Mouse (Mus musculus): ENCODE results near the gene Mgam. TPM values are rescaled to one million over a fixed set of nuclear protein-coding genes. Genes with fewer than 3 reads are reported as not detected.
"Not testable (repeated sequence)": the region's sequence is repeated elsewhere in the genome, so short reads cannot be mapped to it uniquely, and the experiment has no call there.

Gene Mgam
- total RNA-seq, 2 experiments from 2014 or later: 0.36 to 0.45 TPM

DNA sequence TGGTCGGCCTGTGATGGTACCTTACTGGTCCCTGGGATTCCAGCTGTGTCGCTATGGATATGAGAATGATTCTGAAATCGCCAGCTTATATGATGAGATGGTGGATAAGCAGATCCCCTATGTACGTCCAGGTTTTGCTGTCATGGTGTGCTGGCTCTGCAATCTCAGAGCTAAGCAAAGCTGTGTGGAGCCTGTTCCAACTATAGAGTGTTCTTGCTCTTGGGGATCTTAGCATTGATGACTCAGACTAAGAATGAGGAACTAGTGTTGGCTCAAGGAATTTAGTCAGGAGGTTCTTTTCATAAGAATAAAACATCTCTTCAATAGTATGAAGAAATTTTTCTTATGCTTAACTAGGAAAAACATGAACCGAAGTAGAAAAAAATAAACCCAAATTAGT lies 84.9 kb downstream of the Mgam start:
- intact Hi-C loops (cut with DNase I); DNase-seq (ENCODE audit: low spot score): not testable (repeated sequence)

DNA sequence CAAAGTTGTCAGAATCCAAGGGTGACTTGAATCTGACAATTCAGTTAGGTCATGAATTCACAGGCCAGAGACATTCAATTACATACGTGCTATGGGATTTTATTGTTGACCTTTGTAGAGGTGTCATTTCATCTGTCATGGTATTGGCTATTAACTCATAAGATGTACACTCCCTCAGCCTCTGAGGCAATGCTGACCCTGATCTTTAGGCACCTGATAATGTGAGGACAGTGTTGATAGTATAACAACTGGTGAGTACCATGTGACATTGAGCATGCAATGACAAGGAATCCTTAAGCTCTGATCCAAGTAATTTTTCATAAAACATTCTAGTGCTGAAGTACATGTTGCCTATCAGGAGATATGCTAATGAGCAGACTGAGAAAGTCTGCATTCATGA lies 87.1 kb downstream of the Mgam start:
- intact Hi-C loops (cut with DNase I): no loop called here
- DNase-seq (ENCODE audit: low spot score): no peak

DNA sequence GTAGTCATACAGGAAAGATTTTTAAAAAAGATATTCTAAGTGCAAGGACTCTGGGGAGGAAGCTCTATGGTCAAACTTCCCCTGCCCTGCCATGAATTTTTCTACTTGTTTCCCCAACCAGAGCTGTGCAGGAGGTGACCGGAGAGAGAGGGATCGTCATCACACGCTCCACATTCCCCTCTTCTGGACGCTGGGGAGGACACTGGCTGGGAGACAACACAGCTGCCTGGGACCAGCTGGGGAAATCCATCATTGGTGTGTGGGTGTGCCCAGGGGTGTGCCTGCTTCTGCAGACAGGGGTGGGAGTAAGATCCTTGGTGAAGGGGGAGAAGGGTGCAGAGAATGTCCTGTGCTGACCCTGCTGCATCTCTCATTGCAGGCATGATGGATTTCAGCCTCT lies 99.9 kb downstream of the Mgam start:
- DNase-seq (ENCODE audit: low spot score); intact Hi-C loops (cut with DNase I): not testable (repeated sequence)

DNA sequence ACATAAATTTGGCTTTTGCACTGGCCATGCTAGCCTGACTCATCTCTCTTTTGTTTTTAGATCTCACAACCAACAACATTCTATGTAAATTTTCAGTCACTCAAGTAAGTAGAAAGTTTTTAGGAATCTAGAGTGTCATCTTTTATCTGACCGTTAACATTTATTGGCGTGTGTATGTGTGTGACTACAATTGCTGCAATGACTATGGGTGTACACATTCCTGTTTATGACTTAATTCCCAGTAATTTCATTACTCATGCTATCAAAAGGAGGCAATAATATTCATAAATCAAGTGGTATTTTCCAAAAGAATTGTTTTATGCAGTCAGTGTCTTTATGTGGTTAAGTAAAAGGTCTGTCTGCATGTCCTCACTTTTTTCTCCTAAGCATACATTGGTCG lies 110.9 kb downstream of the Mgam start:
- DNase-seq (ENCODE audit: low spot score): no peak
- intact Hi-C loops (cut with DNase I): no loop called here

DNA sequence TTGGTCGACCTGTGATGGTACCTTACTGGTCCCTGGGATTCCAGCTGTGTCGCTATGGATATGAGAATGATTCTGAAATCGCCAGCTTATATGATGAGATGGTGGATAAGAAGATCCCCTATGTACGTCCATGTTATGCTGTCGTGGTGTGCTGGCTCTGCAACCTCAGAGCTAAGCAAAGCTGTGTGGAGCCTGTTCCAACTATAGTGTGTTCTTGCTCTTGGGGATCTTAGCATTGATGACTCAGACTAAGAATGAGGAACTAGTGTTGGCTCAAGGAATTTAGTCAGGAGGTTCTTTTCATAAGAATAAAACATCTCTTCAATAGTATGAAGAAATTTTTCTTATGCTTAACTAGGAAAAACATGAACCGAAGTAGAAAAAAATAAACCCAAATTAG lies 120.4 kb downstream of the Mgam start:
- intact Hi-C loops (cut with DNase I); DNase-seq (ENCODE audit: low spot score): not testable (repeated sequence)

DNA sequence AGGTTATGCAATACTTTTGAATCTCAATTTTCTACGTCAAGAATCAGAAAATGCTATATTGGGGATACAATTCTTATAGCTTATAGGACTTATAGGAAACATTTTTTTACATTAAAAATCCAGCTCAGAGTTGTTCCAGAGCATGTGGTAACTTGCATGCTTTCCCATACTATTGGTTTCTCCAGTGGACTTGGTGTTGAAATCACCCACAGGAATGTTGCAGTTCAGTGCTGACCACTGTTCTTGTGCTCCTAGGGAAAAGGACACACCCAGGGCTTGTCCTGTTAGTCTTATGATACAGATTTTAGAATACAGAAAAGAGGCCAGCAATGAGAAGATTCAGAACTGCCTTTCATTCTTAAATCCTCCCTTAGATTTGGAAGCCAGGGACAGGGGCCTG lies 127.3 kb downstream of the Mgam start:
- intact Hi-C loops (cut with DNase I): no loop called here
- no peak for DNase-seq (ENCODE audit: low spot score)

DNA sequence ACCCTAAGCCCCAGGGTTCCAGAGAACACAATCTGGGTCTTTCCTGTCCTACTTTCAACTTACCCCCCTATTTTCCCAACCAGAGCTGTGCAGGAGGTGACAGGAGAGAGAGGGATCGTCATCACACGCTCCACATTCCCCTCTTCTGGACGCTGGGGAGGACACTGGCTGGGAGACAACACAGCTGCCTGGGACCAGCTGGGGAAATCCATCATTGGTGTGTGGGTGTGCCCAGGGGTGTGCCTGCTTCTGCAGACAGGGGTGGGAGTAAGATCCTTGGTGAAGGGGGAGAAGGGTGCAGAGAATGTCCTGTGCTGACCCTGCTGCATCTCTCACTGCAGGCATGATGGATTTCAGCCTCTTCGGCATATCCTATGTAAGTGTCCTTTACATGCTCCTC lies 128.7 kb downstream of the Mgam start:
- intact Hi-C loops (cut with DNase I): not testable (repeated sequence)

DNA sequence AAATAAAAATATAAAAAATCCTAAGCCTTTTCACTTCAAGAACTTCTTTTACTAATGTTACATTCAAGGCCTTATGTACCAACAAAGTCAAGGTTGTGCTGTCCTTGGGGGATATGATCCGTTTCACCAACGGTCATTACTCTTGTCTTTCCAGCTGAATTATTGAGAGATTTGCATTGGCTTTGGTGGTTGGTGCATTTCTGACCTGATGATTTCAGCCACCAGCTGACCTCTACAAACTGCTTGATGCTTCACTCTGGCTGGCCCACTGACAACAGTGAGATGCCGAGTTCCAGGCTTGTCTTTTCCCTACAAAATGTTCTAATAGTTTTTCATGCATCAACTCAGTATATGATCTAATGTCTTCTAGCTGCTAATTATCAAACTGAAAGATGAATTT lies 146.0 kb downstream of the Mgam start:
- no peak for DNase-seq (ENCODE audit: low spot score)
- intact Hi-C loops (cut with DNase I): no loop called here

More for the DNA sequence above, 128.7 kb downstream of the Mgam start:
- DNase-seq (ENCODE audit: low spot score): not testable (repeated sequence)

DNA sequence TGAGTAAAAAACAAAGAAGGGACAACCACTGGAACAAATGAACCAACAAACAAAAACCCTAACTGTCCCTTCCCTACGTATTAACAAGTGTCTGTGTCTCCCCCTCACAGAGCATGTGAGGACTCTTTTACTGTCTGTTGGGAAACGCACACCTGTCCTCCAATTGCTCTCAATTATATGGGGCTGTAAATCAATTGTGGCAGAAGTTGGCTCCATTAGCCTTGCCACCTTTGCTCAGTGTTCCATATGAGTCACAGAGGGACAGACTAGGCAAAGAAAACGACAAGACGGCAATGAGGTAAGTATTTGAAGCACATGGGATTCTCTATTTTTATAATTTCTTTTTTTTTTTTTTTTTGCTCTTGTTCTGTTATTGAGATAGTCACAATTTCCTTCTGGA lies 149.8 kb downstream of the Mgam start:
- no peak for DNase-seq (ENCODE audit: low spot score)
- intact Hi-C loops (cut with DNase I): no loop called here

DNA sequence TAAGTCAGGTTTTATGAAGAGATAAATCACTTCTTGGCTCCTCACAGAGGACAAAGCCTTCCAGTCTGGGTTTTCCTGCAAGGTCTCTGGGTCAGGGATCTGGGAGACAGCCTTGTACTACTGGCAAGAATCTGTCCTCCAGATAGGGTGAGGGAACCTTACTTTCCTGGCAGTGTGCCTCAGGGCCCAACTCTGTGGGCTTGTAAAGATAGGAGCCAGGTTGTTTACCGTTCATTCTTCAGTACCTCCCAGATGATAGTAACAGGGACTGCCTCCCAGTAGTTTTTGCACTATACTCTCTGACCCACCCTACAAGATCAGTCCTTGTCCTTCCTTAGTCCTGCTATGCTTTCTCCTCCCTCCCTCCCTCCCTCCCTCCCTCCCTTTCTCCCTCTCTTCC lies 155.0 kb downstream of the Mgam start:
- no peak for DNase-seq (ENCODE audit: low spot score)
- intact Hi-C loops (cut with DNase I): no loop called here

DNA sequence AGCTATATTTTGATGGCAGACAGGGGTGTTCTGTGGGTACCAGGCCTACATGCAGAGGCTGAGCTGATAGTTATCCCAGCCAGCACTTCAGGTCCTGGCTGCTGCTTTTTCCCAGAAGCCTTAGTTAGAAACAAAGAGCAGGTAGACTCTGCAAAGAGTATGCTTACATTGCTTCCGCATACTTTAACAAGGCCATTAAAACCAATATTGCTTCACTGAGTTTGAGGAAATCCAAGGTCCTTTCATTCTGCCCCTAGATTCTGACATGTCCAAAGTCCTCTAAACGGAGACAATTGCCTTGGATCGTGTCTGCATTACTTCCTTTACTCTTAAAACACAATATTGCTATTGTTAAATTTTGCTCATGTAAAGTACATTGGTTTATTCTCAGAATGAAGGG lies 155.7 kb downstream of the Mgam start:
- no peak for DNase-seq (ENCODE audit: low spot score)
- intact Hi-C loops (cut with DNase I): no loop called here

DNA sequence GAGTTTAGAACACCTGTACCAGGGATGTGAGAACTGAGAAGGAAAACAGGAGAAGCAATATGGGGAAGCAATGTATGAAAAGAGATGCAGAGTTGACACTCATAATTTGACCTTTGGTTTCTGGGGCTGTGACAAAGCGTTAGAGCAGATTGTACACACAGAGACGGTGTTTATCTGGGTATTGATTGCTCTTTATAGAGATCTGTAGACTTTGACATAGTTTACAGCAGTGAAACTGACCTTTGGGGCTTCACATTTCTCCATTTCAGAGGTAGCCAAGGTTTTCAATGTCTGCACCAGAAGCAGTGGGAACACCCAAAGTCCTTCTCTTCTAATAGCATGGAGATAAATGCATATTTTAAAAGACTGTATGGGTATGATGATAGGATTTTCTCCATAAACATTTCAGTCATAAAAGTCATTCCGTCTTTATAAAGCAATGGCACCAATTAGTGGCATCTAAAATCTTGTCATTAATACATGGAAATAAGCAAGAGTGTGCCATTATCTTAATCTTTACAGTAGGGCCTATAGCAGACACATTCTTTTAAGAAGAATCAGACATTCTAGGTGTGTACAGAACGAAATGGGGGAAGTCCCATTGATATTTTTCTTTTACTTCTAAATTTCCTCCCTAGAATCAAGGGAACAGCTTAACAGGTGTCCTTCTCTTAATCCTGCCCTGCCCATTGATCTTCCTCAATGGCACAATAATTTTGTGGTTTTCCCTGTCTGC lies 166.6 kb downstream of the Mgam start:
- intact Hi-C loops (cut with DNase I): no loop called here
- DNase-seq (ENCODE audit: low spot score): no peak

DNA sequence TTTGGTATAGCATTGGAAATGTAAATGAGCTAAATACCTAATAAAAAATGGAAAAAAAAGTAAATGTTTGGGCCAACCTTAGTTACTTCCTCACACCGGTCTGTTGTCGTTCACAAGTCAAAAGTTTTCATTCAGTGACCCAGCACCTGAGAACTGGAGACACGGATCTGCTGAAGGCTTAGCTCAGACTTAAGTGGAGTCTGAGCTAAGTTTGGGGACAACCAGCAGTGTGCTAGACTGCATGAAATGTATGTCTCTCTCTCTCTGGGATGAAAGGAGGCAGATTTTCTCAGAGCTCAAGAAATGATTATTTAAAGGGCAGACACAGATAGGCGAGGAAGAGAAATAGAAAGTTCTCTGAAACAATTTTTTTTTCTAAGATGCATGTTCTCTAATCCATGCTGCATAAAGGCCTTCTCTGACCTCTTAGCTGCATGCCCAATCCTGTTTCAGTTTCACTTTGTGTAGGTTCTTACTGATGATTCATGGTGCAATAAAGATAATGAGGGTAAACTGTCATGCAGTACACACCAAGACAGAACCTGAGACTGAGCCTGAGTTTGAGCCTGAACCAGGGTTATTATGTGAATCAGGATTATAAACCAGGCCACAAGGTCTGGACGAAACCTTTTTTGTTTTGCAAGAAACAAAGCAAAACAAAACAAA lies 189.7 kb downstream of the Mgam start:
- intact Hi-C loops (cut with DNase I): no loop called here
- no peak for DNase-seq (ENCODE audit: low spot score)

Other genes starting within 250 kb of the Mgam start
- gene E330009J07Rik, start 192.7 kb upstream of the Mgam start, total RNA-seq (2021): 1 to 10 TPM; 2.7 to 4.0 TPM
- gene Wee2, start 189.7 kb upstream of the Mgam start, total RNA-seq (2021): not detected
- gene Ssbp1, start 157.5 kb upstream of the Mgam start, total RNA-seq (2021): 10 to 100 TPM; 33.0 to 33.8 TPM
- gene Tas2r137, start 137.6 kb upstream of the Mgam start, total RNA-seq (2021): not detected
- not detected for gene Tas2r108, start 135.3 kb upstream of the Mgam start, total RNA-seq (2021)
- not detected for gene Prss37, start 109.3 kb upstream of the Mgam start, total RNA-seq (2021)
- not detected for gene Olfr461, start 73.8 kb upstream of the Mgam start, total RNA-seq (2021)
- not detected for gene Olfr460, start 59.3 kb upstream of the Mgam start, total RNA-seq (2021)
- 1 to 10 TPM; 1.1 to 1.6 TPM for gene Clec5a, start 43.0 kb upstream of the Mgam start, total RNA-seq (2021)
- not detected for gene Tas2r138, start 15.5 kb upstream of the Mgam start, total RNA-seq (2021)